ENCODE assay signal across 22 mouse cellular contexts in genomic region chr12:85298835-85299180, GRCm38 (mm10). TPM values are rescaled to one million over a fixed set of nuclear protein-coding genes. Genes with fewer than 3 reads are reported as not detected.
DNase-seq lines count a peak whose midpoint lies in the region; ATAC-seq and TF ChIP-seq lines count a peak whose summit lies in the region.
"Had no signal": no experiment of that assay in that cellular context is flagged by ENCODE, and none has a peak within 500 bp of the region (broad histone marks: within the 10 kb centered on the region; RNA-seq: fewer than 3 reads in every experiment).

No protein-coding gene starts in this region.

- no peak for TF ChIP-seq CTCF in kidney, adult 2 months (conservative IDR thresholded peaks at IDR 0.05; ENCODE audit: insufficient read depth, insufficient read length, low read depth, low read length)

- peak overlapping the region; percentile 16; the same call in 1 of the 2 replicates for H3K27ac ChIP-seq in kidney, adult 2 months (ENCODE audit: insufficient read depth, low read depth, low read length)
- H3K27ac ChIP-seq in lung, embryonic 15.5 days = peak overlapping the region; percentile 43; the same call in 1 of the 2 replicates
- H3K27ac ChIP-seq in kidney, embryonic 16.5 days (ENCODE audit: low read length) = peak overlapping the region; percentile 16
- H3K27ac ChIP-seq in stomach, embryonic 16.5 days (ENCODE audit: low read length) = peak overlapping the region; percentile 43; the same call in 1 of the 2 replicates
- H3K27ac ChIP-seq: embryonic facial prominence, embryonic 10.5 days; forebrain, embryonic 12.5 days; hindbrain, embryonic 14.5 days; liver, embryonic 15.5 days; midbrain, embryonic 10.5 days; neural tube, embryonic 12.5 days had no signal

- 50% methylated on average over 1 of the region's 1 CpGs for WGBS in kidney, adult 2 months
- WGBS in lung, embryonic 15.5 days = 50% methylated on average over 1 of the region's 1 CpGs
- WGBS in kidney, embryonic 16.5 days = 58% methylated on average over 1 of the region's 1 CpGs
- 67% methylated on average over 1 of the region's 1 CpGs for WGBS in stomach, embryonic 16.5 days

- no peak for TF ChIP-seq POLR2A in kidney, adult 2 months (IDR thresholded peaks at IDR 0.05; ENCODE audit: low read depth, low read length)

- H3K4me2 ChIP-seq in lung, embryonic 15.5 days = no peak overlapping the region
- H3K4me2 ChIP-seq in kidney, embryonic 16.5 days (replicated peaks; ENCODE audit: low read depth, low read length) = no peak overlapping the region
- H3K4me2 ChIP-seq in stomach, embryonic 16.5 days (ENCODE audit: low read depth, low read length) = no peak overlapping the region
- H3K4me2 ChIP-seq: forebrain, embryonic 12.5 days; heart, embryonic 13.5 days; hindbrain, embryonic 14.5 days; liver, embryonic 15.5 days; neural tube, embryonic 12.5 days had no signal

- H3K36me3 ChIP-seq in kidney, adult 2 months (ENCODE audit: control insufficient read depth, insufficient read depth, low read length) = no peaks in the 10 kb centered on the region; the same call in 1 of the 2 replicates
- H3K36me3 ChIP-seq in lung, embryonic 15.5 days = peaks cover 34% of the 10 kb centered on the region
- peaks cover 32% of the 10 kb centered on the region for H3K36me3 ChIP-seq in kidney, embryonic 16.5 days (ENCODE audit: insufficient read depth, low read length)
- H3K36me3 ChIP-seq in stomach, embryonic 16.5 days (ENCODE audit: control insufficient read depth, insufficient read depth, low read length) = peaks cover 14% of the 10 kb centered on the region; the same call in 1 of the 2 replicates

- DNase-seq in kidney, adult 2 months = peak; percentile 54
- DNase-seq in kidney, adult 18-20 months = no peak
- no peak for DNase-seq in lung, postnatal 14 days
- DNase-seq in heart, adult 11 months = no peak
- DNase-seq: cerebellum, adult 8-10 months; gastrocnemius, postnatal 10 days; heart, adult 18-20 months; heart, postnatal 36 days; layer of hippocampus, adult 9-11 months; lung, postnatal 4 days; thymus, adult 2 months had no signal

- H3K4me1 ChIP-seq in kidney, adult 2 months (ENCODE audit: control insufficient read depth, insufficient read depth, low read length) = peaks cover 22% of the 10 kb centered on the region
- peaks cover 18% of the 10 kb centered on the region; the same call in 1 of the 2 replicates for H3K4me1 ChIP-seq in lung, embryonic 15.5 days
- peaks cover 28% of the 10 kb centered on the region for H3K4me1 ChIP-seq in kidney, embryonic 16.5 days (ENCODE audit: insufficient read depth, low read length)
- peaks cover 16% of the 10 kb centered on the region for H3K4me1 ChIP-seq in stomach, embryonic 16.5 days (ENCODE audit: control insufficient read depth, insufficient read depth, low read length)
- H3K4me1 ChIP-seq: forebrain, embryonic 12.5 days; liver, embryonic 15.5 days; midbrain, embryonic 10.5 days had no signal

- H3K9me3 ChIP-seq in lung, embryonic 15.5 days = peaks cover 6% of the 10 kb centered on the region; the same call in 1 of the 2 replicates
- H3K9me3 ChIP-seq in kidney, embryonic 16.5 days (ENCODE audit: low read length) = peaks cover 14% of the 10 kb centered on the region
- peaks cover 8% of the 10 kb centered on the region; the same call in 1 of the 2 replicates for H3K9me3 ChIP-seq in stomach, embryonic 16.5 days (replicated peaks; ENCODE audit: control insufficient read depth, low read length)
- H3K9me3 ChIP-seq: liver, embryonic 15.5 days had no signal

- no peak overlapping the region for H3K4me3 ChIP-seq in kidney, adult 2 months (ENCODE audit: insufficient read depth, low read depth, low read length)
- H3K4me3 ChIP-seq in lung, embryonic 15.5 days = no peak overlapping the region
- no peak overlapping the region for H3K4me3 ChIP-seq in kidney, embryonic 16.5 days (ENCODE audit: low read length)
- H3K4me3 ChIP-seq in stomach, embryonic 16.5 days (replicated peaks; ENCODE audit: low read length) = no peak overlapping the region
- H3K4me3 ChIP-seq: embryonic facial prominence, embryonic 10.5 days; forebrain, embryonic 12.5 days; heart, embryonic 13.5 days; liver, embryonic 15.5 days; midbrain, embryonic 10.5 days; neural tube, embryonic 12.5 days had no signal

- H3K27me3 ChIP-seq in kidney, adult 2 months (replicated peaks; ENCODE audit: control insufficient read depth, insufficient read depth, low read length) = no peaks in the 10 kb centered on the region
- H3K27me3 ChIP-seq in lung, embryonic 15.5 days = no peaks in the 10 kb centered on the region
- H3K27me3 ChIP-seq in kidney, embryonic 16.5 days (ENCODE audit: insufficient read depth, low read length) = no peaks in the 10 kb centered on the region
- H3K27me3 ChIP-seq in stomach, embryonic 16.5 days (ENCODE audit: control insufficient read depth, insufficient read depth, low read length) = no peaks in the 10 kb centered on the region
- H3K27me3 ChIP-seq: CH12.LX; forebrain, embryonic 12.5 days; heart, embryonic 13.5 days; liver, embryonic 15.5 days; neural tube, embryonic 12.5 days had no signal

- no peak for ATAC-seq in lung, embryonic 15.5 days (ENCODE audit: borderline replicate concordance, extremely low read depth, low FRiP score, low TSS enrichment)
- ATAC-seq in kidney, embryonic 16.5 days (ENCODE audit: low FRiP score, low TSS enrichment) = 0 out of 2 replicates have a peak, but pooled peaks have one; percentile 46
- ATAC-seq in stomach, embryonic 16.5 days (ENCODE audit: insufficient read depth, low FRiP score) = no peak

- H3K9ac ChIP-seq in lung, embryonic 15.5 days = no peak overlapping the region
- H3K9ac ChIP-seq in kidney, embryonic 16.5 days (replicated peaks; ENCODE audit: low read length) = no peak overlapping the region
- H3K9ac ChIP-seq in stomach, embryonic 16.5 days (ENCODE audit: low read length) = no peak overlapping the region
- H3K9ac ChIP-seq: forebrain, embryonic 12.5 days; heart, embryonic 13.5 days; hindbrain, embryonic 14.5 days; liver, embryonic 15.5 days; neural tube, embryonic 12.5 days had no signal

RNA-seq across cellular contexts. Expression of gene Zc2hc1c, which starts 10.4 kb away (rescaled TPM):
- 2.8 and 3.2 TPM in 2 replicates for polyA plus RNA-seq in kidney, adult 2 months (2012; rRNA removed)
- 1.7 TPM in 2 replicates for polyA plus RNA-seq in lung, embryonic 15.5 days (2015; fragmentation: Nextera tagmentation; extraction: Ambion mirVana)
- 4.1 and 4.4 TPM in 2 replicates for polyA plus RNA-seq in kidney, embryonic 16.5 days (2015; fragmentation: Nextera tagmentation; extraction: Ambion mirVana)
- 2.0 and 2.1 TPM in 2 replicates for polyA plus RNA-seq in stomach, embryonic 16.5 days (2015; fragmentation: Nextera tagmentation; extraction: Ambion mirVana)

RNA-seq across cellular contexts. Expression of gene Acyp1, which starts 10.6 kb away (rescaled TPM):
- polyA plus RNA-seq in kidney, adult 2 months (2012; rRNA removed) = 9.6 and 19.1 TPM in 2 replicates
- polyA plus RNA-seq in lung, embryonic 15.5 days (2015; fragmentation: Nextera tagmentation; extraction: Ambion mirVana) = 53.8 and 55.5 TPM in 2 replicates
- polyA plus RNA-seq in kidney, embryonic 16.5 days (2015; fragmentation: Nextera tagmentation; extraction: Ambion mirVana) = 57.4 and 57.5 TPM in 2 replicates
- polyA plus RNA-seq in stomach, embryonic 16.5 days (2015; fragmentation: Nextera tagmentation; extraction: Ambion mirVana) = 39.5 and 50.6 TPM in 2 replicates

RNA-seq across cellular contexts. Expression of gene Mlh3, which starts 28.4 kb away (rescaled TPM):
- 8.1 and 9.6 TPM in 2 replicates for polyA plus RNA-seq in kidney, adult 2 months (2012; rRNA removed)
- 8.1 and 9.3 TPM in 2 replicates for polyA plus RNA-seq in lung, embryonic 15.5 days (2015; fragmentation: Nextera tagmentation; extraction: Ambion mirVana)
- 9.7 and 10.9 TPM in 2 replicates for polyA plus RNA-seq in kidney, embryonic 16.5 days (2015; fragmentation: Nextera tagmentation; extraction: Ambion mirVana)
- polyA plus RNA-seq in stomach, embryonic 16.5 days (2015; fragmentation: Nextera tagmentation; extraction: Ambion mirVana) = 6.6 and 8.4 TPM in 2 replicates

RNA-seq across cellular contexts. Expression of gene Nek9, which starts 40.4 kb away (rescaled TPM):
- 24.9 and 27.8 TPM in 2 replicates for polyA plus RNA-seq in kidney, adult 2 months (2012; rRNA removed)
- 19.5 and 21.1 TPM in 2 replicates for polyA plus RNA-seq in lung, embryonic 15.5 days (2015; fragmentation: Nextera tagmentation; extraction: Ambion mirVana)
- 20.7 and 23.9 TPM in 2 replicates for polyA plus RNA-seq in kidney, embryonic 16.5 days (2015; fragmentation: Nextera tagmentation; extraction: Ambion mirVana)
- polyA plus RNA-seq in stomach, embryonic 16.5 days (2015; fragmentation: Nextera tagmentation; extraction: Ambion mirVana) = 16.8 and 17.1 TPM in 2 replicates
